Mouse (Mus musculus) myocyte (in vitro differentiated cells): ENCODE measurements around the gene Lap3.

Experiments used
- CEBPB ChIP-seq: IDR thresholded peaks from 2 replicates; pipeline ENCODE4 v1.6.1; 2011; ENCODE audit warnings: mild to moderate bottlenecking, moderate library complexity; ENCODE audit not compliant: poor library complexity, insufficient read depth, severe bottlenecking
- E2F4 ChIP-seq: IDR thresholded peaks from one replicate; pipeline ENCODE4 v1.6.1; 2011; ENCODE audit warnings: mild to moderate bottlenecking, control low read depth, moderate library complexity; ENCODE audit not compliant: insufficient read depth
- MAX ChIP-seq: IDR thresholded peaks from one replicate; pipeline ENCODE4 v1.6.1; 2011; ENCODE audit warnings: low read depth, mild to moderate bottlenecking, control low read depth
- MYOD1 ChIP-seq, 3 experiments: IDR thresholded peaks; one replicate each; pipeline ENCODE4 v1.6.1; 2011; ENCODE audit warnings: control low read depth in 2 of 3, low read depth in 2 of 3, mild to moderate bottlenecking in 2 of 3, moderate library complexity in 1 of 3; ENCODE audit not compliant: insufficient read length in 2 of 3, control insufficient read depth in 1 of 3
- MYOG ChIP-seq, 3 experiments: IDR thresholded peaks; one replicate each; pipeline ENCODE4 v1.6.1; 2011; ENCODE audit warnings: control low read depth in 2 of 3, low read depth in 2 of 3, mild to moderate bottlenecking in 2 of 3; ENCODE audit not compliant: insufficient read length in 2 of 3, control insufficient read depth in 1 of 3, insufficient read depth in 1 of 3
- POLR2A ChIP-seq: IDR thresholded peaks from one replicate; pipeline ENCODE4 v1.6.1; 2011; ENCODE audit warnings: low read depth, mild to moderate bottlenecking, control low read depth, moderate library complexity; ENCODE audit not compliant: insufficient read length
- POLR2AphosphoS2 ChIP-seq: IDR thresholded peaks from one replicate; pipeline ENCODE4 v1.6.1; 2011; ENCODE audit warnings: low read depth, control low read depth; ENCODE audit not compliant: insufficient read length
- SRF ChIP-seq: IDR thresholded peaks from one replicate; pipeline ENCODE4 v1.6.1; 2011; ENCODE audit warnings: low read depth; ENCODE audit not compliant: control insufficient read depth, insufficient read length
- TCF12 ChIP-seq: IDR thresholded peaks from one replicate; pipeline ENCODE4 v1.6.1; 2011; ENCODE audit warnings: mild to moderate bottlenecking, control low read depth; ENCODE audit not compliant: poor library complexity, insufficient read depth, severe bottlenecking
- TCF3 ChIP-seq: IDR thresholded peaks from one replicate; pipeline ENCODE4 v1.6.1; 2011; ENCODE audit warnings: low read depth, control low read depth; ENCODE audit not compliant: insufficient read length
- USF1 ChIP-seq: IDR thresholded peaks from one replicate; pipeline ENCODE4 v1.6.1; 2011; ENCODE audit warnings: low read depth, mild to moderate bottlenecking, control low read depth, moderate library complexity

GRCm38 (mm10) chr5:45495429-45495975 is 2.3 kb downstream of the Lap3 start:
- TF ChIP-seq CEBPB: no peak
- TF ChIP-seq POLR2A: no peak
- TF ChIP-seq USF1: no peak
- no peak for TF ChIP-seq MYOD1 (IDR thresholded peaks at IDR 0.05; ENCODE audit: control insufficient read depth in 1 of 3, insufficient read length in 2 of 3, low read depth in 2 of 3)
- TF ChIP-seq MYOG (IDR thresholded peaks at IDR 0.05; ENCODE audit: control insufficient read depth in 1 of 3, insufficient read depth in 1 of 3, insufficient read length in 2 of 3, low read depth in 2 of 3): no peak
- TF ChIP-seq MAX: no peak
- no peak for TF ChIP-seq TCF12
- TF ChIP-seq POLR2AphosphoS2: no peak
- TF ChIP-seq E2F4: no peak
- no peak for TF ChIP-seq TCF3
- TF ChIP-seq SRF: no peak
